Mouse (Mus musculus): ENCODE results near the gene Tesmin. TPM values are rescaled to one million over a fixed set of nuclear protein-coding genes. Genes with fewer than 3 reads are reported as not detected.

The Tesmin gene
- polyA plus RNA-seq, 1 experiment from 2014 or later: 0.83 TPM

DNA sequence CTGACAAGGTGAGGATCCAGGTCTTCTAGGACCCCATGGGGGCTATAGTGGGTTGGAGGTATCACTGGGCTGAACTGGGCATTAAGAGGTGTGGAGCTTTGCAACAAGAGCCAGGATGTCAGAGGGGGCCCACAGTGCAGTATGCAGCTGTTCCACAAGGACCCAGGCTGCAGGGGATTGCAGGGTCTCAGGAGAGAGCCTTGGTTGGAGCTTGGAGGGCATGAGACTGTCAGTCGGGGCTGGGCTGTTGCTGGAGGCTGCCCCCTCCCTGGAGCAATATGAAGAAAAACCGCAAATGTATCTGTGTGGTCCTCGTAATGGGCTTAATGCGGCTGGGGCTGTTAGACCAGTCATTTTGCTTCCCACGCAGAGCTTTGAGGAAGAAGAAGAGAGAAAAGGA lies 52.0 kb downstream of the Tesmin start:
- Histone ChIP-seq H3K27ac (ENCODE audit: poor library complexity, severe bottlenecking) (no peak overlapping the region), H3K36me3 (no peaks in the 10 kb centered on the region), H3K4me3 (no peak overlapping the region), H3K4me2 (no peak overlapping the region), H3K4me1 (replicated peaks) (no peaks in the 10 kb centered on the region), H3K27me3 (replicated peaks) (peaks cover 9% of the 10 kb centered on the region), H3K9ac (no peak overlapping the region), H3K9me3 (replicated peaks) (no peaks in the 10 kb centered on the region)
- ATAC-seq (ENCODE audit: insufficient number of reproducible peaks, low FRiP score): no peak
- WGBS: 76% methylated on average over 5 of the region's 5 CpGs

DNA sequence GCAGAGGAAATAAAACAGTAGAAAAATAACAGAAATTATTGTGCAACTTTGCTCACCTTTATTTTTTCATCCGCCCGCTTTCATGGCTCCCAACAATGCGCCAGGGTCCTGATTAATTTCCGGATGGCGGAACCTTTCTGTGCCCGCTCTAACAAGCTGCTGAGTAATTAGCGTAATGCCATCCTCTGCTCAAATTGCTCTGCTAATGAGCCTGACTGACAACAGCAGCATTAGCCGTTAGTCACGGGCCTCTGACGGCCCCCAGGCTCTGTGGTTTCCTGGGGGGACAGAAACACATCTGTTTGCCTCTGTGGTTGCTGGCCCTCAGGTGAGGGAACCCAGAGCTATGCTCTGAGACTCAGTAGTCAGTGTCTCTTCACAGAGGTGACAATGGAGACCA lies 52.4 kb downstream of the Tesmin start:
- WGBS: 70% methylated on average over 10 of the region's 10 CpGs
- no peak overlapping the region for H3K4me3 ChIP-seq
- no peak overlapping the region for H3K27ac ChIP-seq (ENCODE audit: poor library complexity, severe bottlenecking)
- no peak overlapping the region for H3K4me2 ChIP-seq
- H3K27me3 ChIP-seq (replicated peaks): peaks cover 9% of the 10 kb centered on the region
- H3K9ac ChIP-seq: no peak overlapping the region
- H3K4me1 ChIP-seq (replicated peaks): no peaks in the 10 kb centered on the region
- ATAC-seq (ENCODE audit: insufficient number of reproducible peaks, low FRiP score): no peak
- H3K9me3 ChIP-seq (replicated peaks): no peaks in the 10 kb centered on the region
- H3K36me3 ChIP-seq: no peaks in the 10 kb centered on the region

DNA sequence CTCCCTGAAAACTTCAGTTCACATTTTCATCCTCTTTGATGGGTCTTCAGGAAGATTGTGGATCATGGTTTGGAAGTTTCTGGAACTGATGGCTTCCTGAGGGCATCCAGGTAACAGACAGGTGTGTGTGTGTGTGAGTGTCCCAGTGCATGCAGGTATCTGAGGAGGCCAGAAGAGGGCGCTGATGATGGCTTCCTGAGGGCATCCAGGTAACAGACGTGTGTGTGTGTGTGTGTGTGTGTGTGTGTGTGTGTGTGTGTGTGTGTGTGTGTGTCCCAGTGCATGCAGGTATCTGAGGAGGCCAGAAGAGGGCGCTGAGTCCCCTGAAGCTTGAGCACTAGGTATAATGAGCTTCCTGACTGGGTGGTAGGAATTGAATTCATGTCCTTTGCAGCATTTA lies 58.7 kb downstream of the Tesmin start:
- no peaks in the 10 kb centered on the region for H3K36me3 ChIP-seq
- 65% methylated on average over 3 of the region's 3 CpGs for WGBS
- H3K27me3 ChIP-seq (replicated peaks): no peaks in the 10 kb centered on the region
- no peak overlapping the region for H3K4me2 ChIP-seq
- no peak for ATAC-seq (ENCODE audit: insufficient number of reproducible peaks, low FRiP score)
- H3K9ac ChIP-seq: no peak overlapping the region
- peaks cover 5% of the 10 kb centered on the region; the same call in 1 of the 2 replicates for H3K9me3 ChIP-seq (replicated peaks)
- H3K4me3 ChIP-seq: no peak overlapping the region
- peaks cover 10% of the 10 kb centered on the region for H3K4me1 ChIP-seq (replicated peaks)
- no peak overlapping the region for H3K27ac ChIP-seq (ENCODE audit: poor library complexity, severe bottlenecking)

DNA sequence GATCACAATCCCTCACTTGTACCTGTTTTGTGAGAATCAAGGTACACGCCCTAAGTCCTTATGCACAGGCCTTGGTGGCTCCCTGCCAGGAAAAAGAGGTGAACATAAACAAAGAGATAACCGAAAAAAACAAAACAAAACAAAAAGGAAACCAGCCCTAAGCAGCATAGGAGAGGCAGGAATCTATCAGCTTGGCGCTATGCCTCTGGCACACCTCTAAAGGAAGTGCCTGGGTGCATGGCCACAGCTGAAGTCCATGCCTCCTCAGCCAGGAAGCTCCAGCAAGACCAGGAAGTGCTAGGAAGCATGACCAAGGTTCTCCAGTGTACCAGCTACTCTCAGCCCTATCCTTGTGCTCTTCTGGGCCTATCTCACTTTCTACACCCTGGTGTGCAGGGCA lies 60.6 kb downstream of the Tesmin start:
- H3K4me2 ChIP-seq: no peak overlapping the region
- H3K4me1 ChIP-seq (replicated peaks): peaks cover 10% of the 10 kb centered on the region
- no peaks in the 10 kb centered on the region for H3K27me3 ChIP-seq (replicated peaks)
- peaks cover 5% of the 10 kb centered on the region; the same call in 1 of the 2 replicates for H3K9me3 ChIP-seq (replicated peaks)
- H3K9ac ChIP-seq: no peak overlapping the region
- H3K36me3 ChIP-seq: peaks cover 10% of the 10 kb centered on the region; the same call in 1 of the 2 replicates
- H3K27ac ChIP-seq (ENCODE audit: poor library complexity, severe bottlenecking): no peak overlapping the region
- ATAC-seq (ENCODE audit: insufficient number of reproducible peaks, low FRiP score): 0 out of 2 replicates have a peak, but pooled peaks have one; percentile 37
- 58% methylated on average over 3 of the region's 3 CpGs for WGBS
- H3K4me3 ChIP-seq: no peak overlapping the region

DNA sequence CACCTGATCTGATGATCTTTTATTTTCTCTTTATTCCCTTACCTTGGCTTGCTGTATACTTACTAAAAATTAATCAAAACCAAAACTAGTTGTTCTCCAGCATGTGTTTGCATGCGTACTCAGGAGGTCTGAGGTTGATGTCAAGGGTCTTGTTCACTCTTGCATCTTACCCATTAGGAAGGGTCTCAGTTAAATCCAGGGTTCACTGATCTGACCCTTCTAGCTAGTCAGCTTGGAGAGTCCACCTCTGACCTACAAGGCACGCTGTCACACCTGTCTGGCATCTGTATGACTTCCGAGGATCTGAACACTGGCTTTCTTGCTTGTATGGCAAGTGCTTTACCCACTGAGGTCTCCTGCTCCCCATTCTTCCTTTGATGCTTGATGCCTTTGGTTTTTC lies 62.1 kb downstream of the Tesmin start:
- peaks cover 10% of the 10 kb centered on the region for H3K4me1 ChIP-seq (replicated peaks)
- H3K27ac ChIP-seq (ENCODE audit: poor library complexity, severe bottlenecking): no peak overlapping the region
- no peak overlapping the region for H3K9ac ChIP-seq
- H3K9me3 ChIP-seq (replicated peaks): peaks cover 5% of the 10 kb centered on the region; the same call in 1 of the 2 replicates
- H3K4me2 ChIP-seq: no peak overlapping the region
- H3K27me3 ChIP-seq (replicated peaks): no peaks in the 10 kb centered on the region
- no peak overlapping the region for H3K4me3 ChIP-seq
- H3K36me3 ChIP-seq: peaks cover 25% of the 10 kb centered on the region
- ATAC-seq (ENCODE audit: insufficient number of reproducible peaks, low FRiP score): no peak
- 92% methylated on average over 3 of the region's 3 CpGs for WGBS

DNA sequence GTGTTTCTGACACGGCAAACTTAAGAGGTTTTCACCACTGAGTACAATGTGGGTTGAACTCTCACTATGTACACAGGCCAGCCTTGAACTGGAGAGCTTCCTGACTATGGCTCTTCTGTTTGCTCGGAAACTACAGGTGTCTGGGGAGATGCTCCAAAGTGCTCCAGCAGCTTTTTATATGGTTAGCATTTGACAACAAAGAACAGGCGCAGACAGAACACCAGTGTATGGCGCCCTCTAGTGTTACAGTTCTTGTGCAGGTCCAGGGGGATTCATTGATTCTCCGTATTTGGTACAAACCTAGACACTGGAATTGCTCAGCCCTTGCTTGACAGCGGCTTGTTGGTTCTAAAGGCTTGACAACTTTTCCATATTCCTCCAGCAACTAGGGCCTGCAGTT lies 62.5 kb downstream of the Tesmin start:
- ATAC-seq (ENCODE audit: insufficient number of reproducible peaks, low FRiP score): no peak
- H3K4me3 ChIP-seq: no peak overlapping the region
- H3K27me3 ChIP-seq (replicated peaks): no peaks in the 10 kb centered on the region
- no peak overlapping the region for H3K4me2 ChIP-seq
- H3K9me3 ChIP-seq (replicated peaks): peaks cover 5% of the 10 kb centered on the region; the same call in 1 of the 2 replicates
- peaks cover 10% of the 10 kb centered on the region for H3K4me1 ChIP-seq (replicated peaks)
- no peak overlapping the region for H3K9ac ChIP-seq
- H3K36me3 ChIP-seq: peaks cover 29% of the 10 kb centered on the region
- 29% methylated on average over 6 of the region's 6 CpGs for WGBS
- H3K27ac ChIP-seq (ENCODE audit: poor library complexity, severe bottlenecking): no peak overlapping the region

DNA sequence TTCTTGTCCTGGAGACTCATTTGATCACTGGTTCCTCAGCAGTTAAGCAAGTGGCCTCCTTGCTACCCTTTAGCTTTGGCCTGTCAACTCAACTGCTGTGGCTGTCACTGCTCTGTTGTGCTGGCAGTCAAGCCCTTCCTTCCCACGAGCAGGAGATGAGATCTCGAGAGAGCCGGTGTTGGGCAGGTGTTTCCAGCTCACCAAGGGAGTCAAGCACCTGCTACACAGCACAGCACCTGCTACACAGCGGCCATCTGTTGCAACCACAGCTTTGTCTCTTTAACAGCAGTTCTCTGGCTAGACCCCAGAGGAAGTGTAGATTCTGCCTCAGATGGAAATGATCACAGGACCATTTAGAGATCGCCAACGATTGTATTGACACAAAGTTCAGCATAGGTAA lies 63.0 kb downstream of the Tesmin start:
- ATAC-seq (ENCODE audit: insufficient number of reproducible peaks, low FRiP score): no peak
- Histone ChIP-seq H3K4me1 (replicated peaks) (peaks cover 10% of the 10 kb centered on the region), H3K9me3 (replicated peaks) (peaks cover 5% of the 10 kb centered on the region; the same call in 1 of the 2 replicates), H3K4me2 (no peak overlapping the region), H3K4me3 (no peak overlapping the region), H3K27me3 (replicated peaks) (no peaks in the 10 kb centered on the region), H3K9ac (no peak overlapping the region), H3K27ac (ENCODE audit: poor library complexity, severe bottlenecking) (no peak overlapping the region), H3K36me3 (peaks cover 30% of the 10 kb centered on the region)
- WGBS: 53% methylated on average over 6 of the region's 6 CpGs

Other genes starting within 250 kb of the Tesmin start
- gene Mrpl21, start 106.0 kb upstream of the Tesmin start, polyA plus RNA-seq (2016; fragmentation: Nextera tagmentation; extraction: Ambion mirVana): 97.1 and 98.1 TPM in 2 replicates
- gene Ighmbp2, start 105.8 kb upstream of the Tesmin start, polyA plus RNA-seq (2016; fragmentation: Nextera tagmentation; extraction: Ambion mirVana): 7.2 and 7.6 TPM in 2 replicates
- gene Cpt1a, start 66.5 kb upstream of the Tesmin start, polyA plus RNA-seq (2016; fragmentation: Nextera tagmentation; extraction: Ambion mirVana): 22.3 and 22.4 TPM in 2 replicates
- gene Gal, start 25.7 kb downstream of the Tesmin start, polyA plus RNA-seq (2016; fragmentation: Nextera tagmentation; extraction: Ambion mirVana): 8.1 and 8.5 TPM in 2 replicates
- gene Ppp6r3, start 186.9 kb downstream of the Tesmin start, polyA plus RNA-seq (2016; fragmentation: Nextera tagmentation; extraction: Ambion mirVana): 59.5 and 62.7 TPM in 2 replicates